Mouse (Mus musculus): ENCODE measurements around the gene Hoxb7.

Gene Hoxb7

GRCm38 (mm10) chr11:96285771-96286738, at the start of gene Hoxb7:
TSS of gene Hoxb7 (plus strand) at chr11:96286623.
- no peak for DNase-seq (ENCODE audit: low spot score in 2 of 2)

- peak in 1 of 2 experiments; percentile 25 for DNase-seq (ENCODE audit: low spot score in 2 of 2)
These were observed 46.2 kb upstream of the Hoxb7 start for GRCm38 (mm10) chr11:96240211-96240610.

GRCm38 (mm10) chr11:96250901-96251300, 35.5 kb upstream of the Hoxb7 start:
- no peak for DNase-seq (ENCODE audit: low spot score in 2 of 2)

DNA sequence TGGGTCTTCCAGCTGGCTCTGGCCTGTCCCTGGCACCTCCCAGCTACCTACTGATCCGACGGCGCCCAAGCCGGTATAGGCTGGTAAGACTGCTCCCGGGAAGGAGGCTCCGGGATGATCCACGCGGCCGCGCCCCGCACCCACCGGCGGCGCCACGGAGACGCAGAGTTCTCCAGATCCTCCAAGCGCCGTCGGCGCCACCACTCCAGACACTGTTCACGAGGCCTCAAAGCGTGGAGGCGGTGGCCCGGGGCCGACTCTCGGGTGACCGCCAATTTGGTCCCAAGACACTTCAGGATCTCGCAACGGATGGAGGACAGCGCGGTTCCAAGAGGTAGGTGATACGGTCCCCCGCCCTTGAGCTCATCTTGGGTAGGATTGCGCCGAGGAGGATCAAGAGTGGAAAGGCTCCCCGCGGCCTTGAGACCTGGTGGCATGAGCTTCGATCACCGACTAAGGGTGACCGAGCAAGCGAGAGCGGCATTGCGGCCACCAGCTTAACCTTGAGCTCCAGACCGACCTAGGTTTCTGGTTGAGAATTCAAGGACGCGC, 34.9 kb upstream of the Hoxb7 start:
- DNase-seq (ENCODE audit: low spot score in 2 of 2) = no peak

GRCm38 (mm10) chr11:96252541-96253120, 33.8 kb upstream of the Hoxb7 start:
- no peak for DNase-seq (ENCODE audit: low spot score in 2 of 2)

DNA sequence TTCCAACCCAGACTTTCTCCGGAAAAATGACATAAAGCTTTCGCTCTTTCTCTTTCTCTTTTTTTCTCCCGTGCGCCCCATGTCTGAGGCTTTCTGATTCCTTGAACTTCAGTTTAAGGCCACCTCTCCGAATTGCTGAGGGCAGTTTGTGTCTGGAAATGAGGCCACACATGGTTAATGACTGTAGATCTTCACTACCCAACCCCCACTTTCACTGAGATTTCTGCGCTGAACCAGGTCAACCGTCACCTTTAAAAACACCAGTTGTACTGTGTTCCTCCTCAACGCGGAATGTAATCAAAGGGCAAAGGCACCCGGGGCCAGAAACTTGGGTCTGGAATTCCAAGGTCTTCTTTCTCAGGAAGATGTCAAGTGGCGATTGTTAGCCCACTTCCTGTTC, 32.2 kb upstream of the Hoxb7 start:
- no peak for DNase-seq (ENCODE audit: low spot score in 2 of 2)

GRCm38 (mm10) chr11:96255111-96255995, 31.1 kb upstream of the Hoxb7 start:
- DNase-seq (ENCODE audit: low spot score in 2 of 2) = no peak

DNA sequence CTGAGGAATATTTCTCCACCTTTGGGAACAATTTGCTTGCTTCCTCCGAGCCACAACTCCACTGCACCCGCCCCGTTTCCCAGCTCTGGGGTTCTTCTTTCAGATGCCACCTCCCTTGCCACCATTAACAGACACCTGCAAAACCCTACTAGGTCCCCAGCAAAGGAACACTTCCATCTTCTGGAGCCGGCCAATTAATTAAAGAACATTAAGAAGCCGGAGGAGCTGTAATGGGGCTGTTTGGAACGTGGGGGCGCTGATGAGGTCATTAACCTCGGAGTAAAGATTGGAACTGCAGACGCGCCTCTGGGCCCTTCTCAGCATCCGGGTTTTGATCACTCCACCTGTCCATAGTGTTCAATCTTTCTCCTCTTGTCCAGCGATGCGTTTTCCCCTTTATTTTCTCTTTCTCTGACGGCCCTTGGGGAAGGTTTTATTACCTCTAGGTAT, 30.4 kb upstream of the Hoxb7 start:
- no peak for DNase-seq (ENCODE audit: low spot score in 2 of 2)

DNA sequence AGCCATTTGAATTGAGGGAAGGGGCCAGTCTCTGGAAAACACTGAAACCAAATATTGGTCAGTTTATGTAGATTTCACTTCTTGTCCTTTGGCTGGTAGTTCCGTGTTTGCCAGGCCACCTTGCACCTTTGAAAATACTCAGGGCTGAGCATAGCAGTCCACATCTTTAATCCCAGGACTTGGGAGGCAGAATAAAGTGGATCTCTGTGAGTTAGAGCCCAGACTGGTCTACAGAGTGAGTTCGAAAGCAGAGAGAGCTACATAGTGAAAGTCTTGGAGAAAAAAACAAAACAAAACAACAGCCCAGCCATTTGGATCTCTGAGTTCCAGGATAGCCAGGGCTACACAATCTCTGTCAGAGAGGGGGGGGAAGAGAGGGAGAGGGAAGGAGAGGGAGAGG, 29.3 kb upstream of the Hoxb7 start:
- DNase-seq (ENCODE audit: low spot score in 2 of 2) = no peak

- DNase-seq (ENCODE audit: low spot score in 2 of 2) = no peak
These were observed 27.4 kb upstream of the Hoxb7 start for GRCm38 (mm10) chr11:96259038-96259437.

GRCm38 (mm10) chr11:96259511-96259910, 26.9 kb upstream of the Hoxb7 start:
- DNase-seq (ENCODE audit: low spot score in 2 of 2) = no peak

GRCm38 (mm10) chr11:96260310-96260970, 26.0 kb upstream of the Hoxb7 start:
- DNase-seq (ENCODE audit: low spot score in 2 of 2) = no peak

GRCm38 (mm10) chr11:96261323-96261890, 25.0 kb upstream of the Hoxb7 start:
- no peak for DNase-seq (ENCODE audit: low spot score in 2 of 2)

DNA sequence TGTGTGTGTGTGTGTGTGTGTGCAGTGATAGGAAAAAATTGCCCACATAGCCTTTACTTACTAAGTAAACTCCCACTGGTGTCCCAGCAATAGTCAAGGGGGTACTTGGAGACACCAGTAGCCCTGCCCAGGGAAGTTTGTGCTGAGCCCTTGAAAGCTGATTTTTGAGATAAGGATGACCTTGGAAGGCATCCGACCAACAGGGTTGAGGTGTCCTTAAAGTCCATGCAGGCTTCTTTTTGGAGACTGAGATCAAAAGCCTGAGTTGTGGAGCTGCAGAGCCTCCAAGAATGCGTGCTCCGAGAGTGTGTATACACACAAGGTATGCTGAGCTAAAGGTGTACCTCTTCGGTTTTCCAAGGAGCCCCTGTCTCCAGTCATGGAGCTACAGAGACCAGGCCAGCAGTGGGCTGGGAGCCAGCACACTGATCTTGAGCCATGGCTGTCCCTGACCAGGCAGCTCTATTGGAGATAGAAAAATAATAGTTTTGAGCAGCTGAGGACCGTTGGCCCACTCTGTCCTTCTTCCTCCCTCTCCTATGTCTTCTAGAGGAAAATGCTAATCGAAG, 24.1 kb upstream of the Hoxb7 start:
- DNase-seq (ENCODE audit: low spot score in 2 of 2) = no peak

- DNase-seq (ENCODE audit: low spot score in 2 of 2) = no peak
These were observed 22.6 kb upstream of the Hoxb7 start for GRCm38 (mm10) chr11:96263636-96264389.

DNA sequence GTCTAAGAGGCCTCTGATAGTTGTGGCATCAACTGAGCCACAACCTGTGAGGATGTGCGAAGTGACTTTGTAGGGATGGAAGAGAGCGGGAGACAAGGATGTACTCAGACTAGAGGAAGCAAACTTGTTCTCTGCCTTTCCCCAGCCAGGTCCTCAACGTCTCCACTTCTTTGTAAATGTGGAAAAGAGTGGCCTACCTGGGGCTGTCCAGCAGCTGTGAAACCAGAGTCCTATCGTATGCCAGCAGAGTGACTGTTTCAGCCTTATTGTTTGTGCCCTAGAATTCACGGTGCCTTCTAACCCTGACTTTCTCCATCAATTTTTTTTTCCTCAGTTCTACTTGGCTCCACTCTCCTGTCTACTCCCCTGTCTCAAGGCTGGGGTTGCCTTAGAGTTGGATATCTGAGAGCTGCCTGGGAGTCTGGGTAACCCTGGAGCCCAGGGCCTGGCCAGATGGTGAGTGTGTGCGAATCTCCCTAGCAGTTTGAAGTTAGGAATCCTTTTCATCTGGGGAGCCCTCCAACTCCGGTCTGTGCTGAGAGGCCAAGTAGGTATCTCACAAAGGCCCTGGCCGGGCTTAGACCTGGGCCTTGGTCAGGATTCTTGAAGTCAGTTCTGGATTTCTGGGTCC, 21.9 kb upstream of the Hoxb7 start:
- DNase-seq (ENCODE audit: low spot score in 2 of 2) = no peak

- no peak for DNase-seq (ENCODE audit: low spot score in 2 of 2)
These were observed 20.5 kb upstream of the Hoxb7 start for GRCm38 (mm10) chr11:96265954-96266353.

GRCm38 (mm10) chr11:96267021-96267920, 19.2 kb upstream of the Hoxb7 start:
- DNase-seq (ENCODE audit: low spot score in 2 of 2) = no peak
